Mouse (Mus musculus): Measurements from ENCODE around the gene Acacb.

GRCm38 (mm10) chr5:114299156-114299855 is 153.0 kb downstream of the Acacb start:
- no peak for TF ChIP-seq CTCF (IDR thresholded peaks at IDR 0.05; ENCODE audit: extremely low read depth, insufficient read depth, low read length)
- TF ChIP-seq POLR2A (IDR thresholded peaks at IDR 0.05; ENCODE audit: extremely low read depth, insufficient read depth, low read length) = no peak
